Mouse (Mus musculus): ENCODE data around the gene Cilp.
"Not testable (repeated sequence)": the region's sequence is repeated elsewhere in the genome, so short reads cannot be mapped to it uniquely, and the experiment has no call there.

The Cilp gene

DNA sequence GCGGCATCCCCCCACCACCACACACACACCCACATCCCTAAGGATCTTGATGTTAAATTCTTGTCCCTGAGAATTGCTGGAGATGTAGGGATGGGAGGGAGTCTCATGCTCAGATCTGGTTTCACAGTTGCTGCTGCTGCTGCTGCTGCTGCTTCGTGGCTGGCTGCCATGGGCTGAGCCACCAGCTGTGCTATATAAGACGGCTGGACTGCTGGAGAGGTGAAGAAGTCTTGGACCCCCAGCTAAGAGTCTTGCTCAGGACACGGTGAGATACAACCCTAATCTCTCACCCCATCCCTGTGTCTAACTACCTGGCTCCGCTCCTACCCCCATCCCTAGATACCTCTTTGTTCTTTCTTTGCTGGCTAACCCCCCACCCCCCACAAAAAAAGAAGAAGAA lies at the start of gene Cilp:
Gene Cilp (plus strand): TSS at position 222 of the 400 bp plus-strand sequence.
- no peak for DNase-seq

DNA sequence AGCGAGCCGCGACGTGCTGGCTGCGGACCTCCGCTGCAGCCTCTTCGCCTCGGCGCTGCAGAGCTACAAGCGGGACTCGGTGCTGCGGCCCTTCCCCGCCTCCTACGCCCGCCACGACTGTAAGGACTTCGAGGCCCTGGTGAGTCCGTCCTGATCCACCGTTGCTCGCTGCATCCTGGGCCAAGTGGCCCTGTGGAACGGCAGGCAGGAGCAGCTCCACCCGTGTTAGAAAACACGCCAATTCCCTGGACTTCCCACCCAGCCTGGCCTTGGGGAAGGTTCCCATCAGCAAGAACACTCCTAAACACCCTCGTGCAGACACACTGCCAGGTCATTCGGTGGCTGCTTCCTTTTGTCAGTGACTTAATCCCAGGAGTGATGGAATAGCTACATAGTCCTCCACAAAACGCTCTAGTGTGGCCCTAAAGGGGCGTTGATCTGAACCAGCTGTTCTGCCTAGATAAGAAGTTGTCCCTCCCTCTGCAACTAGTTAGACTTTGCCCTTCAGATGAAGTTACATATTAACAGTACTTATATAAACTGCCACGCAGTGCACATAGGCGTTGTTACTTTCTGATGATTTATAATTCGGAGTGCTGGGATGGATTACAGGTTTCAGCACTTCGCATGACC lies 49.4 kb upstream of the Cilp start:
- DNase-seq = peak; percentile 70

GRCm38 (mm10) chr9:65216972-65217371 lies 48.0 kb upstream of the Cilp start:
- DNase-seq = no peak

DNA sequence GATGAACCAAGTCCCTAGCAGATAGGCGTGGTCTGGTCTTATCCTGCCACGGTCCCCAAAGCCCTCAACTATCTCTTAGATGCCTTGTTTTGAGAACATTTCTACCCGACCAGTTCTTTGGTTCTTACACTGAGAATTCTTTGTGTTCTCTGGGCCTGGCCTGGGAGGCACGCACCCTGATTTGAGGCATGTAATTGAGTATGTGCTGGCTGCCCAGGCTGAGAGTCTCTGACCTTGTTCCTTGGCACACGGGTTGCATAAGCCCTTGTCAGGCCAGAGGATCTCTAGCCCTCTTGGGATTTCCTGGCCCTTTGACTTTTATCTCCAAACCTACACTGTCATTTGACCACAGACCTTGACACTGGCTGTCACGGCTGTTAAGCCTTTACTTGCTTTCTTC lies 47.3 kb upstream of the Cilp start:
- DNase-seq = peak; percentile 75

DNA sequence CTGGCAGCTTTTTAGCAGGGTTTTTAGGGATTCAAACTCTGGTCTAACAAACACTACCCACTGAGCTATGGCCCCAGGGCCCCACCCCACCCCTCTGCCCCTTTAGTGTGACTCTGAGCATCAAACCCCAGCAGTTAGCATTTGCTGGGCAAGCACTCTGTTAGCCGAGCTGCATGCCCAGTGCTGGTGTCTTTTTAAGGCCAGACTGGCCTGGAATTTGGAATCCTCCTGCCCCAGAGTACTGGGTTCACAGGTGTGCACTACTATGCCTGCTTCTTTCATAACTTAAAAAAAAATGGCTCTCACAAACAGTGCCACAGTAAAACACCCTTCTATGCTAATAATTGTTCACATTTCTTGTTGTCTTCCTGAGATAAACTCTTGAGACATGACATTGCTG lies 46.1 kb upstream of the Cilp start:
- DNase-seq = no peak

DNA sequence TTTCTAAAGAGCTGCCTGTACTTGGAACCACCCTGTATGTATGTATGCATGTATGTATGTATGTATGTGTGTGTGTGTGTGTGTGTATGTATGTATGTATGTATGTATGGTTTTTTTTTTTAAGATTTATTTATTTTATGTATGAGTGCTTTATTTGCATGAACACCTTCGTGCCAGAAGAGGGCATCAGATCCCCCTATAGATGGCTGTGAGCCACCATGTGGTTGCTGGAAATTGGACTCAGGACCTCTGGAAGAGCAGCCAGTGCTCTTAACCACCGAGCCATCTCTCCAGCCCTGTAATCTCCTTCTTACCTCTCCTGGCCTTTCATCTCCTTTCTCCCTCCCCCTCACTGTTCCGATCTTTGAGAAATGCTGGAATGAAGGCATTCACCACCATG lies 44.6 kb upstream of the Cilp start:
- not testable (repeated sequence) for DNase-seq

DNA sequence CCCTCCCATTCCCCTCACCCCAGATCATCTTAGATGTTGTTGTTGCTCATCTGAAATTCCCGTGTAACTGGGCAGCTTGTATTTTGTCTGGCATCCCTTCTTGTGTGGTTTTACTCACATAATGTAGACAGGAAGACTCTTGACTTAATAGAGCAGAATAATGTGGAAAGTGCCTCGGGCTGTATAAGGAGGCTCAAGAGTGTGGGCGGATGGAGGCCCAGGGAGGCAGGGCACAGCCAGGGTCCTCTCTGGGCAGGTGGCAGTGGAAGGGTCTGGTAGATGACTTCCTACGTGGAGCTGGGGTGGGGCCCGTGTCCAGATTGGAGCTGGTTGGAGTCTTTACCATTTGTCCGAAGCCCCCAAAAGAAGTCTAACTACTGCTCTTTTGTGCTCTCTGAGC lies 41.1 kb upstream of the Cilp start:
- DNase-seq = no peak

- peak; percentile 64 for DNase-seq
Observed at GRCm38 (mm10) chr9:65225795-65226194, 39.2 kb upstream of the Cilp start.

- DNase-seq = no peak
Observed at GRCm38 (mm10) chr9:65230250-65230649, 34.7 kb upstream of the Cilp start.

- no peak for DNase-seq
Observed at GRCm38 (mm10) chr9:65231284-65231683, 33.7 kb upstream of the Cilp start.

GRCm38 (mm10) chr9:65233243-65233985 lies 31.6 kb upstream of the Cilp start:
- DNase-seq = peak; percentile 38

GRCm38 (mm10) chr9:65234734-65235133 lies 30.2 kb upstream of the Cilp start:
- DNase-seq = no peak

DNA sequence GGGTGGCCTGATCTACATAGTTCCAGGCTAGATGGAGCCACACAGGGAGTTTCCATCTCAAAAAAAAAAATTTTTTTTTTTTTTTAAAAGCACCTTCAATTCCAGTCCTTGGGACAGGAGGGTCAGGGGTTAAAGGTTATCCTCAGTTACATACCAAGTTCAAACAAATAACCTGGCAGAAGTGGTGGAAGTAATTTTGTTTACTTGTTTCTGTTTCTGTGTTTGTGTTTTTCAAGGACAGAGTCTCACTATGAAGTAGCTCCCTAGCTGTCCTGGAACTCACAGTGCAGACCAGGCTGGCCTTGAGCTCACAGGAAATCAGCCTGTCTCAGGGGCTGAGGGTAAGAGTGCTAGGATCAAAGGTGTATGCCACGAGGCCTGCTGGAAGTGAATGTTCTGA lies 29.4 kb upstream of the Cilp start:
- no peak for DNase-seq

DNA sequence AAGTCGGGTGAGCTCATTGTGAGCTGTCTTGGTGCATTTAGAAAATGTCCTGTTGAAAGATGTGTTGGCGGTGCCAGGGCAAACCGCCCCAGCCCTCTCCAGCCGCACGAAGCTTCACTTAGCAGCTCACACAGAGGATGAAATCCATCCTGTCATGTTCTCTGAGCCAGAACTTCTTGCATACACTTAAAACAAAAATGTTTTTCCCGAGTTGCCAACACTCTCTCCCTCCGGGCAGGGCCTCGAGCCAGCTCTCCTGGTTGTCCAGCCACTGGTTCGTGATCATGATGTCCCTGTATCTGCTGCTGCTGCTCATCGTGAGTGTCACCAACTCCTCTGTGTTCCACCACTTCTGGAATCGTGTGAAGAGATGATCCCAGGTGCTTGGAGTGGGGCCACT lies 27.4 kb upstream of the Cilp start:
- DNase-seq = no peak

GRCm38 (mm10) chr9:65238191-65238760 lies 26.7 kb upstream of the Cilp start:
- DNase-seq = no peak

- DNase-seq = no peak
Observed at GRCm38 (mm10) chr9:65239176-65239575, 25.8 kb upstream of the Cilp start.

GRCm38 (mm10) chr9:65239731-65240130 lies 25.2 kb upstream of the Cilp start:
- DNase-seq = no peak

- DNase-seq = no peak
Observed at GRCm38 (mm10) chr9:65240587-65240986, 24.4 kb upstream of the Cilp start.

GRCm38 (mm10) chr9:65241973-65242372 lies 23.0 kb upstream of the Cilp start:
- no peak for DNase-seq

DNA sequence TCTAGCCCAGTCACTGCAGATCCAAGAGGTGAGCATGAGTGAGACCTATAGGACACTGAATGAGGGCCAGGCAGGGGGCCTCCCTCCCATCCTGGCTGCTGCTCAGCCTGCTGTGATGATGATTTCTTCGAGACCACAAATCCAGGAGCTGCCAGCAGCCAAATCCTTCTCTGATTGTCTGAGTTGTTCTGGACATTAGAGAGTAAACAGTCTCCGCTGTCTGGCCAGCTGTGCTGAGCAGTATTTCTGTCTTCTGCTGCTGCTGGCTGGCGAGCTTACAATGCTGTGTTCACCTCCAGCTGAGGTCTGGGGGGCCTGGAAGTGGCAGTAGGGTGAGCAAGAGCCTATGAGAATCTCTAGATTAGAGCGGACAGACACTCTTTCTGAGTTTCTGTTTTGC lies 21.7 kb upstream of the Cilp start:
- DNase-seq = no peak

- DNase-seq = peak; percentile 54
Observed at GRCm38 (mm10) chr9:65244036-65244806, 20.8 kb upstream of the Cilp start.

DNA sequence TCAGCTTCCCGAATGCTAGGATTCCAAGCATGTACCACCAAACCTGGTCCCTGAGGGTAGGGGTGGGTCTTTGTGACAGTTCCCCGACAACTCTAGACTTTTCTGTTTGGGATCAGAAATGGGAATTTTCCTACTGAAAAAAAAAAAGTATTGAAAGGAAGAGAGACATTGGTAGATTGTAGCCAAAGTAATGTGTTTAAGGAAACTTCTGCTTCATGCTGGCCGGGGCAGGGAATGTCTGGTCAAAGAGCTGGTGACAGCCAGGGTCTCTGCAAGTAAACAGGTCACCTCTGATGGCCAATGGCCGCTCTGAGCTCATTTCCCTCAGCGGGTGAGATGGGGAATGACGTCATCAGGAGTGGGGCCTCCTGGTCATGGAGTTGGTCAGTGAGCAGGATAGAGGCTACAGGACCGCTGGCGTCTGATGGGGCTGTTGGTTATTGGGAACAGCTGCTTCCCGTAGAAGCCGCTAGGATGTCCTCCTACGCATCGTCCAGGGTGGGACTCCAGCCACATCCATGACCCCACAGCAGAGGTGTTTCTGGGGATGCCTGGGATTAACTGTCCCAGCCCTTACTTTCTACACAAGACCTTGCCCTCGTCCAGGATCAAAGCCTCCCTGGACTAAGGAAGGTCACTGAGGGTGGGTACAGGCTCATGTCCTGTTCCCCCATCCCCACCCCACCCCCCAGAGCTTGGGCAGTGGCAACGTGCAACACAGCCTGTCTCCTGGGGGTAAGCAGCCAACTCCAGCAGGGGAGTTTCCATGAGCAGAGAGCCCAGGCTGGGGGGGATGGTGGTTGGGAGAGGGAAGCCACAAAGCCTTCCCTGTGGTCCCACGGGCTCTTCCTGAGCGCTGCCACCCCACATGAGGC lies 17.2 kb upstream of the Cilp start:
- no peak for DNase-seq

DNA sequence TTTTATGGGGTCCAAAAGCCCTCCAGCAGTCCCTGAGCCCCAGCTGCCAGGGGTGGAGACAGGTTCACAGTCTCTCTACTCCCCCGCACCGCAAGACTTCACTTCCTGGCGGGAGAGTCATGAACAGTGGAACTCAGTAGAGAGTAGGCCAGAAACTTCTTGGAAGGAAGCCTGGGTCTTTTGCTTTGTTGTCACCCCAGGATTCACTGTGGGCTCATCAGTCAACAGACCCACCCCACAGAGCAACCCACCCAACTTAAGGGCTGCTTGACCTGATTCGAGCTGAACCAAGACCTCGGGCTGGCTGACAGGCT lies 16.6 kb upstream of the Cilp start:
- no peak for DNase-seq

Data from kidney, adult 9 months (tissue).